Mouse (Mus musculus): ENCODE data around the gene Nos3. TPM values are rescaled to one million over a fixed set of nuclear protein-coding genes. Genes with fewer than 3 reads are reported as not detected.

The Nos3 gene
- polyA plus RNA-seq, 1 experiment from 2014 or later = 7.5 TPM

DNA sequence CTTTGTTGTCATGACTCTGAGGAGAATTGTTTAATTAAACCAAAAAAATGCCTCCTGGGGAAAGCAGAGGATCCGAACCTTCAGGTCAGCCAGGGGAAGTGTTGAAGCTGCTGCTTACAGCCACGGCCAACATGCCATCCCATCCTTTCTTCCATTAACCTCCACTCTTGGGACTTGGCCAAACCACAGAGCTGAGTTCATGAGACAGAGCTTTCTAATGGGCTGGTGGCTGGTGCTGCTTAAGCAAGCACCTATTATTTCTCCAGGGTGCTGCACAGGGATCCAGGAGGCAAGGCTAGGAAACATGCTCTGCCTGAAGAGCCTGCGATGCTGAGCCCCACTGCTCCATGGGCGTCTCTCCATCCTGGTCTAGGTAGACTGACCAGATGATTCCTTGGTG is 32.2 kb upstream of the Nos3 start:
- no peak for ATAC-seq (ENCODE audit: insufficient number of reproducible peaks, low FRiP score, low TSS enrichment, low read depth)
- H3K4me3 ChIP-seq = no peak overlapping the region
- no peaks in the 10 kb centered on the region for H3K36me3 ChIP-seq
- no peak overlapping the region for H3K9ac ChIP-seq
- no peak overlapping the region for H3K4me2 ChIP-seq
- no peaks in the 10 kb centered on the region for H3K27me3 ChIP-seq
- H3K9me3 ChIP-seq = no peaks in the 10 kb centered on the region
- H3K27ac ChIP-seq = no peak overlapping the region
- peaks cover 32% of the 10 kb centered on the region for H3K4me1 ChIP-seq
- WGBS = 73% methylated on average over 4 of the region's 4 CpGs

- WGBS = 13% methylated on average over 3 of the region's 3 CpGs
- H3K4me1 ChIP-seq = peaks cover 14% of the 10 kb centered on the region
Measured at GRCm38 (mm10) chr5:24334749-24335148, 29.9 kb upstream of the Nos3 start.

DNA sequence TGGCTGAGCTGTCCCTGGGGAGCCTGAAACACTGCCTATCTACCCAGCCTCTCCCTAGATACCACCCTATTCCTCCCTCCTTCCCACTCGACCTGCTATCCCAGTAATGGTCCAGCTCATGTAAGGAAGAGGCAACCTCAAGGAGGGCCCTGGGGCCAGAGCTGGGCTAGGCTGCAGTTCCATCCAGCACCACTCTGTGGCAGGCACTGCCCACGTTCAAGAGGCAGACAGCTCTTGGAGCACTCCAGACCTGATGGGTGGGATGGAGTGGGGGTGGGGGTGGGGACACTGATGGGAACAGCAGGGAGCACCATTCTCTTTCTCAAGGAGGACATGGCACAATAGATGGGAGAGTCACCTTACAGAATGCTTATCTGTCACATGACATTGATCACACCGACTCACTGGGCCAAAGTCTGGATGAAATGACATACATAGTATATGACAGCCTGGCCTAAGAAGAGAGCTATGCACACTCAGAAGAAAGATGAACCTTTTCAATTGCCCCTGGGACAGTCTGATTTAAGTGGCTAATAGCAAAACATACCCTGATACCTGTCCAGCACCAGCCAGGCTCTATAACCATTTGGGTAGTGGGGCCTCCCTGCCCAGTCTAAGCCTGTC is 28.6 kb upstream of the Nos3 start:
- H3K9me3 ChIP-seq = no peaks in the 10 kb centered on the region
- H3K9ac ChIP-seq = no peak overlapping the region
- H3K4me2 ChIP-seq = no peak overlapping the region
- H3K4me1 ChIP-seq = peaks cover 11% of the 10 kb centered on the region
- no peak overlapping the region for H3K27ac ChIP-seq
- 24% methylated on average over 3 of the region's 3 CpGs for WGBS
- no peaks in the 10 kb centered on the region for H3K27me3 ChIP-seq
- peak; percentile 32; the same call in 1 of the 2 replicates for ATAC-seq (ENCODE audit: insufficient number of reproducible peaks, low FRiP score, low TSS enrichment, low read depth)
- no peak overlapping the region for H3K4me3 ChIP-seq
- no peaks in the 10 kb centered on the region for H3K36me3 ChIP-seq

More at GRCm38 (mm10) chr5:24334749-24335148, 29.9 kb upstream of the Nos3 start:
- no peak overlapping the region for H3K9ac ChIP-seq
- H3K27ac ChIP-seq = no peak overlapping the region
- no peaks in the 10 kb centered on the region for H3K9me3 ChIP-seq
- H3K27me3 ChIP-seq = no peaks in the 10 kb centered on the region
- no peak for ATAC-seq (ENCODE audit: insufficient number of reproducible peaks, low FRiP score, low TSS enrichment, low read depth)
- H3K36me3 ChIP-seq = no peaks in the 10 kb centered on the region
- no peak overlapping the region for H3K4me2 ChIP-seq
- H3K4me3 ChIP-seq = no peak overlapping the region

- no peaks in the 10 kb centered on the region for H3K36me3 ChIP-seq
- no peak overlapping the region for H3K9ac ChIP-seq
- no peak overlapping the region for H3K4me3 ChIP-seq
- WGBS = 29% methylated on average over 9 of the region's 9 CpGs
- H3K27ac ChIP-seq = no peak overlapping the region
- H3K9me3 ChIP-seq = no peaks in the 10 kb centered on the region
- H3K4me2 ChIP-seq = no peak overlapping the region
- H3K4me1 ChIP-seq = peaks cover 11% of the 10 kb centered on the region
- H3K27me3 ChIP-seq = no peaks in the 10 kb centered on the region
- ATAC-seq (ENCODE audit: insufficient number of reproducible peaks, low FRiP score, low TSS enrichment, low read depth) = no peak
Measured at GRCm38 (mm10) chr5:24337366-24337765, 27.2 kb upstream of the Nos3 start.

DNA sequence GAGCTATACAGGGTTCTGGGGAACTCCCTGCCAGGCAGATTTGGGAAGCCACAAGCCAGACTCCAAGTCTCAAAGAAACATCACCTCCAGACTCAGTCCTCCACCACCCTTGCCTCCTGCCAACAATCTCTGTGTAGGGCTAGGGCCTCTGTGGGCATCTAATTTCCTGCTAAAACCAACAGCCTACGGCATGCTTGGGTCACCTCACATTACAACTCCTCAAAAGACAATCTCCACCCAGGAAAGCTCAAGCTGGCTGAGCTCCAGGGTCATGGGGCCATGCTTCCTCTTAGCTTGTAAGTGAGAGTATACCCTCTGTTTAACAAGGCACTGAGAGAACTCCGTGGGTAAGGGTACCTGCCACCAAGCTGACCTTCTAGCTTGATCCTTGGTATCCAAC is 26.8 kb upstream of the Nos3 start:
- H3K9me3 ChIP-seq = no peaks in the 10 kb centered on the region
- H3K4me1 ChIP-seq = peaks cover 11% of the 10 kb centered on the region
- no peaks in the 10 kb centered on the region for H3K27me3 ChIP-seq

DNA sequence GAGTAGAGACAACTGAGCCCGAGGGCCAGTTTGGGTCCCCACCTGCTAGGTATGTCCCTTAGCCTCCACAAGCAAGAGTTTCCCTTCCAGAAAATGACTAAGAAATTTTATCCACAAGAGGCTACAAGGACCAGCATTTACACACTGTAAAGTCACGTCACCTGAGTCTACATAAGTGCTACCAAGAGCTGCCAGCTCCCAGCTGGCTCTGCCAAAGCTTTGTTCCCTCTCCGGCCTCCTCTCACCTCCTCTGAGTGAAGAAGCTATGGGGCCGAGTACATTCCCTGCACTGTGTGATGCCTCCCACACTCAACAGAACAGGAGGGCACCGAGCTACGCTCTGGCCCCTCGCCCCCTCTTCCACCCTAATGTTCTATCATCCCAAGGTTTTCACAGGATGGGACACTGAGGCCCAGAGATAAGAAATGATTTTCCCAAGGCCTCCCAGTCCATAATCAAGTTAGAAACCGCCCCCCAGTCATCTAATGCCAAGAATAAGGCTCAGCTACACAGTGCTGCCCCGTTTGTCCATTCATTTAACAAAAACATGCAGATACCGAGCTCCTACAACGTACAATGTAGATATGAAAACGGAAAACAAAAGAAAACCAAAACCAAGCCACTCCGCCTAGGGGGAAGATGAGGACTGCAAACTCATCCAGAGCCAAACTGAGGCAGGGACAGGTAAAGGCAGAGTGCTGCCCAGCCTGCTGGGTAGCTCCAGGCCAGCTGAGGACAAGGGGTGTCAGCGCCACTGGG is 22.2 kb upstream of the Nos3 start:
- ATAC-seq (ENCODE audit: insufficient number of reproducible peaks, low FRiP score, low TSS enrichment, low read depth) = no peak
- Histone ChIP-seq H3K4me3 (no peak overlapping the region), H3K9me3 (no peaks in the 10 kb centered on the region), H3K9ac (no peak overlapping the region), H3K36me3 (no peaks in the 10 kb centered on the region), H3K4me1 (peaks cover 5% of the 10 kb centered on the region), H3K4me2 (no peak overlapping the region), H3K27me3 (peaks cover 16% of the 10 kb centered on the region), H3K27ac (no peak overlapping the region)
- 82% methylated on average over 14 of the region's 14 CpGs for WGBS

More for the DNA sequence above, 26.8 kb upstream of the Nos3 start:
- H3K9ac ChIP-seq = no peak overlapping the region
- no peak overlapping the region for H3K4me3 ChIP-seq
- no peak for ATAC-seq (ENCODE audit: insufficient number of reproducible peaks, low FRiP score, low TSS enrichment, low read depth)
- no peak overlapping the region for H3K4me2 ChIP-seq
- WGBS = 61% methylated on average over 2 of the region's 2 CpGs
- no peaks in the 10 kb centered on the region for H3K36me3 ChIP-seq
- no peak overlapping the region for H3K27ac ChIP-seq

- WGBS = 68% methylated on average over 8 of the region's 8 CpGs
Measured at GRCm38 (mm10) chr5:24342966-24343365, 21.6 kb upstream of the Nos3 start.

GRCm38 (mm10) chr5:24343379-24343778 is 21.2 kb upstream of the Nos3 start:
- H3K4me3 ChIP-seq = no peak overlapping the region
- no peak for ATAC-seq (ENCODE audit: insufficient number of reproducible peaks, low FRiP score, low TSS enrichment, low read depth)
- no peak overlapping the region for H3K27ac ChIP-seq
- H3K9ac ChIP-seq = no peak overlapping the region
- peaks cover 26% of the 10 kb centered on the region for H3K27me3 ChIP-seq
- H3K36me3 ChIP-seq = no peaks in the 10 kb centered on the region
- H3K9me3 ChIP-seq = no peaks in the 10 kb centered on the region
- peaks cover 8% of the 10 kb centered on the region for H3K4me1 ChIP-seq
- no peak overlapping the region for H3K4me2 ChIP-seq

More at GRCm38 (mm10) chr5:24342966-24343365, 21.6 kb upstream of the Nos3 start:
- Histone ChIP-seq H3K4me1 (peaks cover 4% of the 10 kb centered on the region), H3K9me3 (no peaks in the 10 kb centered on the region), H3K36me3 (no peaks in the 10 kb centered on the region), H3K27ac (no peak overlapping the region), H3K4me3 (no peak overlapping the region), H3K27me3 (peaks cover 22% of the 10 kb centered on the region), H3K9ac (no peak overlapping the region), H3K4me2 (no peak overlapping the region)
- ATAC-seq (ENCODE audit: insufficient number of reproducible peaks, low FRiP score, low TSS enrichment, low read depth) = no peak

DNA sequence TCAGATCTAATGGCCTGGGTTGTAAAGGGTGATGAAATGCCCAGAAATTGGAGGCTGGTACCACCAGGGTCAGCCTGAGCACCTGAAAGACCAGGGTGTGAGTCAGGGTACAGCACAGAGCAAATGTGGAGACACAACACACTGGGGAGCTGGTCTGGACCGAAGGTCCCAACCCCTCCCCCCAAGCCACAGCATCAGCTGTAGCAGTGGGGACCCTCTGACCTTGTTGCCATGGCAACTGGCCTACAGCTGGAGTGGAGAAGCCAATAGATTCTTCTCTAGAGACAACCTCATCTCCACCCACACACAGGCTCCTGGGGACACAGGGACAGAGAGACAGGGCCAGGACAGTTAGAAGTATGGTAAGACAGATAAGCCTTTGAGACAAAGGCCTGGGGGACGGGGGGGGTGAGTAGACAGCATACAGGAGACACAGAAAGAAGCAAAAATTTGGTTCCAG is 20.6 kb upstream of the Nos3 start:
- Histone ChIP-seq H3K9me3 (no peaks in the 10 kb centered on the region), H3K4me1 (peaks cover 14% of the 10 kb centered on the region), H3K4me3 (no peak overlapping the region), H3K27me3 (peaks cover 33% of the 10 kb centered on the region), H3K9ac (no peak overlapping the region), H3K4me2 (no peak overlapping the region), H3K27ac (no peak overlapping the region), H3K36me3 (no peaks in the 10 kb centered on the region)
- WGBS = 30% methylated on average over 2 of the region's 2 CpGs
- ATAC-seq (ENCODE audit: insufficient number of reproducible peaks, low FRiP score, low TSS enrichment, low read depth) = no peak

- H3K9ac ChIP-seq = no peak overlapping the region
- no peak overlapping the region for H3K27ac ChIP-seq
- H3K4me3 ChIP-seq = no peak overlapping the region
- no peaks in the 10 kb centered on the region for H3K9me3 ChIP-seq
- peaks cover 17% of the 10 kb centered on the region for H3K4me1 ChIP-seq
- no peak overlapping the region for H3K4me2 ChIP-seq
- ATAC-seq (ENCODE audit: insufficient number of reproducible peaks, low FRiP score, low TSS enrichment, low read depth) = no peak
- peaks cover 38% of the 10 kb centered on the region for H3K27me3 ChIP-seq
- 26% methylated on average over 12 of the region's 12 CpGs for WGBS
- H3K36me3 ChIP-seq = no peaks in the 10 kb centered on the region
Measured at GRCm38 (mm10) chr5:24344477-24345051, 20.0 kb upstream of the Nos3 start.

DNA sequence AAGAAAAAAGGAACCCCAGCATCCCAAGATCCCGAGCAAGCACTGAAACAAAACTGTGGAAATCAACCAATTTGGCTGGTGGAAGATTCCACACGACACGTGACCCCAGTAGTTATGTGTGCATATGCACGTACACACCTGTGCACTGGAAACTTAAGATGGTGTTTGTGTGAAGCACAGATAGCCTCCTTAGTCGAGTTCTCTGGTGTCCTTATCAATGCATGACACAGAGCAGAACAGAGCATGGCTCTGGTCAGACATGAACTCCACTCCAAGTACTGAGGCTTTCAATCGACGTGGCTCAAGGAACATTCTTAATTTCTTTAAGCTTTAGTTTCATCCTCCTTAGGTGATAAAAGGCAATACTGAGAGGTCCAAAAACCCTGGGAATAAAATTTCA is 18.3 kb upstream of the Nos3 start:
- Histone ChIP-seq H3K4me3 (no peak overlapping the region), H3K9ac (no peak overlapping the region), H3K27me3 (peaks cover 56% of the 10 kb centered on the region), H3K36me3 (no peaks in the 10 kb centered on the region), H3K27ac (no peak overlapping the region), H3K9me3 (no peaks in the 10 kb centered on the region), H3K4me2 (no peak overlapping the region), H3K4me1 (peaks cover 27% of the 10 kb centered on the region)
- ATAC-seq (ENCODE audit: insufficient number of reproducible peaks, low FRiP score, low TSS enrichment, low read depth) = no peak
- WGBS = 83% methylated on average over 7 of the region's 7 CpGs

- H3K4me2 ChIP-seq = no peak overlapping the region
- no peak overlapping the region for H3K4me3 ChIP-seq
- H3K4me1 ChIP-seq = peaks cover 36% of the 10 kb centered on the region
- no peak overlapping the region for H3K9ac ChIP-seq
- 43% methylated on average over 7 of the region's 7 CpGs for WGBS
- peaks cover 59% of the 10 kb centered on the region for H3K27me3 ChIP-seq
- no peaks in the 10 kb centered on the region for H3K9me3 ChIP-seq
- no peak overlapping the region for H3K27ac ChIP-seq
- no peak for ATAC-seq (ENCODE audit: insufficient number of reproducible peaks, low FRiP score, low TSS enrichment, low read depth)
- no peaks in the 10 kb centered on the region for H3K36me3 ChIP-seq
Measured at GRCm38 (mm10) chr5:24347186-24347875, 17.3 kb upstream of the Nos3 start.

Data from limb, embryonic 15.5 days (tissue).